Mouse (Mus musculus): ENCODE measurements around the gene Guca2b.
A peak's percentile ranks its signal among the peaks of the same experiment; 100 is the strongest.

Guca2b gene

GRCm38 (mm10) chr4:119658731-119659130, at the start of gene Guca2b:
Gene Guca2b, minus strand, starts transcription at chr4:119658954.
- DNase-seq, result no peak

GRCm38 (mm10) chr4:119707751-119708150, 49.0 kb upstream of the Guca2b start:
- DNase-seq, result no peak

- DNase-seq, result no peak
These were observed 48.6 kb upstream of the Guca2b start for GRCm38 (mm10) chr4:119707326-119707725.

GRCm38 (mm10) chr4:119703965-119704364, 45.2 kb upstream of the Guca2b start:
- DNase-seq, result no peak

GRCm38 (mm10) chr4:119701269-119701954, 42.7 kb upstream of the Guca2b start:
- no peak for DNase-seq

- peak; percentile 22 to 42 for DNase-seq
These were observed 39.6 kb upstream of the Guca2b start for GRCm38 (mm10) chr4:119698339-119698738.

- no peak for DNase-seq
These were observed 27.0 kb upstream of the Guca2b start for GRCm38 (mm10) chr4:119685746-119686145.

GRCm38 (mm10) chr4:119682596-119682995, 23.8 kb upstream of the Guca2b start:
- peak in 1 of 2 experiments; percentile 23 for DNase-seq

- peak in 1 of 2 experiments; percentile 29 for DNase-seq
These were observed 13.9 kb upstream of the Guca2b start for GRCm38 (mm10) chr4:119672685-119673084.

- no peak for DNase-seq
These were observed 12.4 kb upstream of the Guca2b start for GRCm38 (mm10) chr4:119671164-119671563.

GRCm38 (mm10) chr4:119670736-119671135, 12.0 kb upstream of the Guca2b start:
- peak in 1 of 2 experiments; percentile 35 for DNase-seq

GRCm38 (mm10) chr4:119670210-119670555, 11.4 kb upstream of the Guca2b start:
- DNase-seq, result no peak

- DNase-seq, result no peak
These were observed 10.8 kb upstream of the Guca2b start for GRCm38 (mm10) chr4:119669356-119670209.

GRCm38 (mm10) chr4:119668596-119668995, 9.8 kb upstream of the Guca2b start:
- DNase-seq, result no peak

- DNase-seq, result no peak
These were observed 9.4 kb upstream of the Guca2b start for GRCm38 (mm10) chr4:119668185-119668584.

- DNase-seq, result peak; percentile 51 to 59
These were observed 8.7 kb upstream of the Guca2b start for GRCm38 (mm10) chr4:119667454-119667853.

- DNase-seq, result no peak
These were observed 7.4 kb upstream of the Guca2b start for GRCm38 (mm10) chr4:119666116-119666515.

GRCm38 (mm10) chr4:119665166-119665565, 6.4 kb upstream of the Guca2b start:
- DNase-seq, result no peak

- no peak for DNase-seq
These were observed 4.8 kb upstream of the Guca2b start for GRCm38 (mm10) chr4:119663409-119664095.

GRCm38 (mm10) chr4:119662976-119663375, 4.2 kb upstream of the Guca2b start:
- no peak for DNase-seq

GRCm38 (mm10) chr4:119662151-119662550, 3.4 kb upstream of the Guca2b start:
- no peak for DNase-seq

- DNase-seq, result no peak
These were observed 1.3 kb upstream of the Guca2b start for GRCm38 (mm10) chr4:119660007-119660406.

GRCm38 (mm10) chr4:119658246-119658645, 508 bp downstream of the Guca2b start:
- no peak for DNase-seq

All from cerebellum, postnatal 25 days (tissue).